Mouse (Mus musculus): Measurements from ENCODE around the gene Traf4.

DNA sequence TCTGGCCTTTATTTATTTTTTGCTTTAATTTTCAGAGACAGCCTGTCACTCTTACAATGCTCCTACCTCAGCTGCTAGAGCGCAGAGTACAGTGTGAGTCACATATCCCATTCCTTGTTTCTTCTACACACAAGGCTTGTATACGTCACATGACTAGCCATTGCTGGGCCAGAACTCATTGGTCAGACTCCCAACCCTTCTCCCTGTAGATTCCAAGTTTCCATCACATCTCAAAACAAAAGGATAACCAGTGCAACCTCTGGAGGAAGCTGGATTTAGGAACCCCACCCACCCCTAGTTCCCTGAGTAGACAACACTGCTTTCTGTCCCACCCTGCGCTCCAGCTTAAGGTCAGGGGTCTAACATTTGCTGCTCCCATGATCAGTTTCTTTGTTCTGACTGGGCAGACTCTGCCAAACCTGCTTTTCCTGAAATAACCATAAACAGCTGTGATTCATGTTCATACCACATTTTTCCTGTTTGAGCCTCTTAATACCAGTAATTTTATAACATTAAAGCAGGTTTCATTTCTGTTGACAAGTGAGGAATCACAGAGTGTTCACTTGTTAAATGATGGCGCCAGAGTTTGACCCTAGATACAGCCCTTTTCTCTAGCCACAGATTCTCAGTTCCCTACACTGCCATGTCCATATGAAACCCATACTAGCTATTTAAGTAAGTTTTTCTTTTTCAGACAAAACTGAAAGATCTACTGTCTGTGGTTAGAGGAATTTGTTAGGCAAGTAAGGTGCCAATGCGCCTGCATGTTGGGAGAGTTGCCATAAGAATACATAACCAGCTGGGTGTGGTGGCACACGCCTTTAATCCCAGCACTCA, 18.5 kb downstream of the Traf4 start:
- TF ChIP-seq CTCF (IDR thresholded peaks at IDR 0.05; ENCODE audit: control insufficient read depth, insufficient read depth, insufficient read length) (no peak), MYOD1 (IDR thresholded peaks at IDR 0.05; ENCODE audit: control insufficient read depth, insufficient read length, low read depth) (no peak), MAX (IDR thresholded peaks at IDR 0.05) (no peak)
